Mouse (Mus musculus) midbrain, embryonic 15.5 days (tissue): ENCODE data around the gene Cdk14. TPM values are rescaled to one million over a fixed set of nuclear protein-coding genes. Genes with fewer than 3 reads are reported as not detected.

Source experiments
- ATAC-seq: fragments of 200-750 bp; cut with Nextera tagmentation; replicated peaks from 2 replicates; pipeline ENCODE4 v1.8.0; 2017; ENCODE audit warnings: moderate TSS enrichment
- H3K27ac ChIP-seq: fragments of 300-500 bp; sonication (generic); 2 replicates; pipeline ENCODE4 v1.5.1; 2015; ENCODE audit warnings: mild to moderate bottlenecking, inconsistent platforms
- H3K27me3 ChIP-seq: fragments of 300-500 bp; sonication (generic); replicated peaks from 2 replicates; pipeline ENCODE4 v1.6.1; 2015; ENCODE audit warnings: inconsistent platforms
- H3K36me3 ChIP-seq: fragments of 300-500 bp; sonication (generic); replicated peaks from 2 replicates; pipeline ENCODE4 v1.6.1; 2015; ENCODE audit warnings: inconsistent platforms
- H3K4me1 ChIP-seq: fragments of 300-500 bp; sonication (generic); 2 replicates; pipeline ENCODE4 v1.6.1; 2015; ENCODE audit warnings: inconsistent platforms
- H3K4me2 ChIP-seq: fragments of 300-500 bp; sonication (generic); 2 replicates; pipeline ENCODE4 v1.6.1; 2015; ENCODE audit warnings: inconsistent platforms, mild to moderate bottlenecking, moderate library complexity
- H3K4me3 ChIP-seq: fragments of 300-500 bp; sonication (generic); 2 replicates; pipeline ENCODE4 v1.5.1; 2015; ENCODE audit warnings: mild to moderate bottlenecking, inconsistent platforms
- H3K9ac ChIP-seq: fragments of 300-500 bp; sonication (generic); 2 replicates; pipeline ENCODE4 v1.6.1; 2015; ENCODE audit warnings: mild to moderate bottlenecking, inconsistent platforms
- H3K9me3 ChIP-seq: fragments of 300-500 bp; sonication (generic); 2 replicates; pipeline ENCODE4 v1.6.1; 2016; ENCODE audit warnings: inconsistent platforms
- WGBS: fragments of 180-500 bp; shearing (Covaris S2); methylation state at CpG from one replicate; pipeline ENCODE4 v1.1.7; 2015; ENCODE audit warnings: mixed read lengths; 5-methylcytosine and 5-hydroxymethylcytosine counted together
- polyA plus RNA-seq: library from polyadenylated mRNA; unstranded; fragments of >200 nt; fragmentation: Nextera tagmentation; extraction: Ambion mirVana; gene quantifications from 2 replicates; pipeline ENCODE4 v1.2.1, GENCODE M21; 2015

Cdk14 gene
- 40.9 and 41.2 TPM in 2 replicates for polyA plus RNA-seq

DNA sequence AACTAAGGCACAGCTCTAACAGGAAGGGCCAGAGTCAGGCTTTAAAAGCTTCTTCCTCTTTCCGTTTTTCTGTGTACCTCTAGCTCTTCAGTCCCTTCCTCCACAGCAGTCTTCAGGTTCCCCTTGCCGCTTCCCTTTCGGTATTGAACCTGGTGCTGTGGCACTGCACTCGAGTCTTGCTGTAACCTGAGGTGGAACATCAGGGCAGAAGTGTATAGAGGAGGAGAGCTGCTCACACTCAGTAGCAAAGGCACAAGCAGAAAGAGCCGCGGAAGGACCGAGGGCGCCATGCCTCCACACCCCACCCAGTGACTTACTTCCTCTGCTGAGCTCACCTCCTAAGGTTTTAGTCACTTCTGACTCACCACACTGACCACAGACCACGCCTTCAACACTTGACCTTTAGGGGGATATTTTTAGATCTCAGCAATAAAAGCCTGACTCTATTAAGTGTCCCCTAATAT is at the start of gene Cdk14:
Gene Cdk14, minus strand, starts transcription at position 321 of the 464 bp plus-strand sequence.
- no peak for ATAC-seq
- H3K9me3 ChIP-seq = no peaks in the 10 kb centered on the region
- 92% methylated on average over 9 of the region's 9 CpGs for WGBS

DNA sequence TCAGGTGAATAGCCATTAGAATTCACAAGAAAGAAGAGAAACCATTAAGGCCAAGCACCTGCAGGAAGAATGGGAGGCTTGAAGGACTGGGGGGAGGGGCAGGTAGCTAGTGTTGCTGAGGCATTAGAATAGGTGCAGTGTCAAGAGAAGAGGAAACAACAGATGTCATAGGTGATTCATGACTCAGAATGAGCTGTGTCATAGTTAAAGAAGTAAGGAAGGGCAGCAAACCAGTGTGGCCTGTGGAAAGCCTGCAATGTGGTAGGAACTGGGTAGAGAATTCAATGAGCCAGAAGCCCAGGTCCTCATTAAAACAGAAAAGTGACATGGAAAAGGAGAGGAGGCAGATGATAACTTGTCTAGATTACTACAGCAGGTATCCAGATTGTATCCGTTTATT is 45.1 kb upstream of the Cdk14 start:
- ATAC-seq = no peak
- H3K9ac ChIP-seq = no peak overlapping the region
- WGBS = 68% methylated on average over 1 of the region's 1 CpGs

More for the DNA sequence above, at the start of gene Cdk14:
- H3K4me2 ChIP-seq = no peak within 1 kb of the TSS
- no peaks in the 10 kb centered on the region for H3K27me3 ChIP-seq
- H3K9ac ChIP-seq = no peak within 1 kb of the TSS
- no peak within 1 kb of the TSS for H3K27ac ChIP-seq
- H3K36me3 ChIP-seq = no peaks in the 10 kb centered on the region
- H3K4me3 ChIP-seq = no peak within 1 kb of the TSS
- no peaks in the 10 kb centered on the region for H3K4me1 ChIP-seq

DNA sequence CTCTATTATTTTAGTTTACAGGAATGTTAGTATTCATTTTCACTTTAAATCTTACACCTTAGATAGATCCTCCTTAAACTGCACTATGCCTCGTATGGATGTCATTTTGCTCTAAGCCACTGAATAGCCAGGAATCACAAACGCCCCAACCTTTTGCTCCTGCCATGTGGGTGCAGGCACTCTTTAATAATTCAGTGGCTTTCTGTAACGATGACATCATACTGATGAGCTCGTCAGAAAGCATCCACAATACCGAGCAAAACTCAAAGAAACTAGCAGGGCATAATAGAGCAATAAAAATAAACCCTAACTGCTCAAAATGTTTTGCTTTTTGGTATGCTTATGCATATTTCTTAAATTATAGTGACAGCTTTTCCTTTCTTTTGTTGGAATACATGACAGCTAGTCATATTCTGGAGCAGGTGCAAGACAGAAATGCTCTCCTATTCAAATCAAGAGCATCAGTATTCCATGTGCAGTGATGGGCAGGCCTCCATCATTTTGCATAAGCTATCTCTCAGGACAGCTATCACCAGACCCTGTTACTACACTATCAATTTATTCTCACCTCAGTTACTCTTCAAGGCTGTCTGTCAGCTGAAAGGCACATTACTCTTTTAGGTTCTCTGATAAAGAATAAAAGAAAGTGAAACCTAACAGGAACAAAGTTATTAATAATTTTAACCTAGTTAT is 11.8 kb upstream of the Cdk14 start:
- Histone ChIP-seq H3K27me3 (no peaks in the 10 kb centered on the region), H3K9me3 (no peaks in the 10 kb centered on the region), H3K4me3 (no peak overlapping the region), H3K4me1 (peaks cover 12% of the 10 kb centered on the region; the same call in 1 of the 2 replicates), H3K27ac (peak overlapping the region; percentile 45; the same call in 1 of the 2 replicates), H3K9ac (no peak overlapping the region), H3K4me2 (peak overlapping the region; percentile 16; the same call in 1 of the 2 replicates), H3K36me3 (no peaks in the 10 kb centered on the region)
- peak; percentile 91 for ATAC-seq
- WGBS = 19% methylated on average over 5 of the region's 5 CpGs

More for the DNA sequence above, 45.1 kb upstream of the Cdk14 start:
- no peak overlapping the region for H3K4me2 ChIP-seq
- H3K36me3 ChIP-seq = no peaks in the 10 kb centered on the region
- H3K4me1 ChIP-seq = no peaks in the 10 kb centered on the region
- no peaks in the 10 kb centered on the region for H3K9me3 ChIP-seq
- no peak overlapping the region for H3K4me3 ChIP-seq
- no peak overlapping the region for H3K27ac ChIP-seq
- no peaks in the 10 kb centered on the region for H3K27me3 ChIP-seq

GRCm38 (mm10) chr5:5423723-5424171 is 3.6 kb upstream of the Cdk14 start:
- WGBS = 86% methylated on average over 6 of the region's 6 CpGs
- no peak overlapping the region for H3K27ac ChIP-seq
- H3K27me3 ChIP-seq = no peaks in the 10 kb centered on the region
- no peak overlapping the region for H3K4me2 ChIP-seq
- H3K4me3 ChIP-seq = no peak overlapping the region
- no peaks in the 10 kb centered on the region for H3K36me3 ChIP-seq
- no peak for ATAC-seq
- no peak overlapping the region for H3K9ac ChIP-seq
- no peaks in the 10 kb centered on the region for H3K9me3 ChIP-seq
- H3K4me1 ChIP-seq = no peaks in the 10 kb centered on the region

DNA sequence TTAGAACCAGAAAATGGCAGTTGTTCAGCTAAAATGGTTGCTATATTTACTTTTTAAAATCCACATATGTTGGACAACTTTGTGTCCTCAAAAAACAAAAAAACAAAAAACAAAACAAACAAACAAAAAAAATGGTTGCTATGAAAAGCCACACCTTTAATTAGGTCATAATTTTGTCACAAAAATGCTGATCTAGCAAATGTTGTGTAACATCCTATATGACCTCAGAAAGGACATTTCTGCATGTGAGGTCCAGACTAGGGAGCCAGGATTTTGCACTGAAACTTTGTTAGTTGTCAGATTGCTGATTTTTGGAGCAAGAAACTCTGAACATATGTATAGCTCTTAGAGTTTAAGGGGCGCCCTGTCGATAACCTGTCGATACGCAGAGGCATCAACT is 3.0 kb upstream of the Cdk14 start:
- Histone ChIP-seq H3K9me3 (no peaks in the 10 kb centered on the region), H3K9ac (no peak overlapping the region), H3K4me3 (no peak overlapping the region), H3K27ac (no peak overlapping the region), H3K27me3 (no peaks in the 10 kb centered on the region), H3K4me1 (no peaks in the 10 kb centered on the region), H3K36me3 (no peaks in the 10 kb centered on the region), H3K4me2 (no peak overlapping the region)
- 94% methylated on average over 4 of the region's 4 CpGs for WGBS
- ATAC-seq = no peak

DNA sequence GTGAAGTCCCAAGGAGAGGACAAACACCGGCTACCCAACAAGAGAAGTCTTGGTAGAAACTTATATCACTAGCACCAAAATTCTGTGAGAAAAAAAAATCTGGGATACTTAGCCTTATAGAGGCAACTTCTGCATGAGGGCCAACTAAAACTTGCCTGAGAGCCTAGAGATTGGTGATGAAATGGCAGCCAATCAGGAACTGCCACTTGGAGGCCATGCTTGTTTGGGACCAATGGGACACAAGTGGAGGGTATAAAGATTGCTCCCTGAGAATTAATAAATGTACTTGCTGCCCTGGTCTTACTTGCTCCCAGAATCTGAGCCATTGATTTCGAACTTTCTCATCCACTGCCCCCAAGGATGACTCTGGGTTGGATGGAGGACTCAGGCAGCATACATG is 1.3 kb upstream of the Cdk14 start:
- Histone ChIP-seq H3K4me3 (no peak overlapping the region), H3K4me2 (no peak overlapping the region), H3K36me3 (no peaks in the 10 kb centered on the region), H3K27ac (no peak overlapping the region), H3K9me3 (no peaks in the 10 kb centered on the region), H3K9ac (no peak overlapping the region), H3K27me3 (no peaks in the 10 kb centered on the region), H3K4me1 (no peaks in the 10 kb centered on the region)
- no peak for ATAC-seq
- 94% methylated on average over 2 of the region's 2 CpGs for WGBS

- ATAC-seq = no peak
- H3K36me3 ChIP-seq = no peaks in the 10 kb centered on the region
- no peak overlapping the region for H3K9ac ChIP-seq
- no peak overlapping the region for H3K4me2 ChIP-seq
- WGBS = 81% methylated on average over 1 of the region's 1 CpGs
- H3K27ac ChIP-seq = no peak overlapping the region
- H3K27me3 ChIP-seq = no peaks in the 10 kb centered on the region
- no peaks in the 10 kb centered on the region for H3K9me3 ChIP-seq
- no peak overlapping the region for H3K4me3 ChIP-seq
- no peaks in the 10 kb centered on the region for H3K4me1 ChIP-seq
Observed at GRCm38 (mm10) chr5:5419253-5419652, 859 bp downstream of the Cdk14 start.

DNA sequence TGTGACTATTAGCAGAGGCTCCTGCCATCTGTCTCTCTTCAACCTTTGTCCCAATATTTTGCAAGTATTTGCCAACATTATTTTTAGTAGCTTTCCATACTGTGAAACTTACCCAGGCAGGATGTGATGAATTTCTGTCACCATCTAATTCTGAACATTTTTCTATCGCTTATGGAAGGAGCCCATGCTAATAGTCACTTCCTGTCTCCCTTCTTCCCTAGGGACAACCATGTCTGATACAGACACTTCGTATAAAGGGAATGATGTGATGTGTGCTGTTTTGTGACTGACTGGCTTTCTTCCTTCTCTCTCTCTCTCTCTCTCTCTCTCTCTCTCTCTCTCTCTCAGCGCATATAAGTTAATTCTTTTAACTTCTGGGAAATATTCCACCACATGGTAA is 5.3 kb downstream of the Cdk14 start:
- Histone ChIP-seq H3K36me3 (no peaks in the 10 kb centered on the region), H3K4me1 (no peaks in the 10 kb centered on the region), H3K27me3 (no peaks in the 10 kb centered on the region), H3K9me3 (no peaks in the 10 kb centered on the region), H3K4me3 (no peak overlapping the region), H3K27ac (no peak overlapping the region), H3K9ac (no peak overlapping the region), H3K4me2 (no peak overlapping the region)
- WGBS = 91% methylated on average over 3 of the region's 3 CpGs
- no peak for ATAC-seq

DNA sequence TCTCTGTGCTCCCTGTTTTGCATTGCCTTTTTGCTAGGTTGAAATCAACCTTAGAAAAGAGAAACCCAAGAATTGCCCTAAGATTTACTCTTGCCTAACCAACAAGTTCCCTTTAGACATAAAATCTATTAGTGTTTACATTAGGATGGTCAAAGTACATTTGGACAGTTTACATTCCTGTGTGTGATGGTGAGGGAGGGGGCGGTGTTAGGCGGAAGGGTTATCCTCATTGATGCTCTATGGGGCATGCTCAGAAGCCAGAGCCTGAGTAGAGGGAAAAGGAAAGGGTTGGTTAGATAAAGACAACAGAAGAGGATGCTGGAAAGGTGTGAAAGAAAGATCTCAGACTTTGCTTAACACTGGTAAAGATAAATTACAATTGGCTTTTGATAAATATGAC is 8.2 kb downstream of the Cdk14 start:
- Histone ChIP-seq H3K27me3 (no peaks in the 10 kb centered on the region), H3K36me3 (no peaks in the 10 kb centered on the region), H3K4me2 (no peak overlapping the region), H3K9ac (no peak overlapping the region), H3K4me3 (no peak overlapping the region), H3K4me1 (no peaks in the 10 kb centered on the region), H3K9me3 (no peaks in the 10 kb centered on the region), H3K27ac (no peak overlapping the region)
- WGBS = 96% methylated on average over 2 of the region's 2 CpGs
- ATAC-seq = no peak

DNA sequence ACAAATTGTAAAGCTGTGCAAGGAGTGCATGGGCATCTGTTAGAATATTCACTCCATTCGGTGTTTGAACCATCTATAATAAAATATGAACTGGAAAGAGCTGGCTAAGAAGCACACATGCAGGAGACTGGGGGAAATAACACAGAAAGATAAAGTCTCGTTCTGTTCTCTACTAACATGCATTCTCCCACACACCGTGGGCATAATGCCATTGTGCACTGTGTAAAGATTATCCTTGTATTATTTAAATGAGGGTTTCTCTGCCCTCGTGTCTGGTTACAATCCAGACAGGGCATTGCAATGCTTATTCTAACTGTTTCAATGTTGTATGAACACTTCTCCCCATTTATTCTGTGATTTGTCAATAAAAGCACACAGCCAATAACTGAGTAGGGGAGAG is 18.1 kb downstream of the Cdk14 start:
- no peak for ATAC-seq
- WGBS = 35% methylated on average over 4 of the region's 4 CpGs
- H3K9ac ChIP-seq = no peak overlapping the region

DNA sequence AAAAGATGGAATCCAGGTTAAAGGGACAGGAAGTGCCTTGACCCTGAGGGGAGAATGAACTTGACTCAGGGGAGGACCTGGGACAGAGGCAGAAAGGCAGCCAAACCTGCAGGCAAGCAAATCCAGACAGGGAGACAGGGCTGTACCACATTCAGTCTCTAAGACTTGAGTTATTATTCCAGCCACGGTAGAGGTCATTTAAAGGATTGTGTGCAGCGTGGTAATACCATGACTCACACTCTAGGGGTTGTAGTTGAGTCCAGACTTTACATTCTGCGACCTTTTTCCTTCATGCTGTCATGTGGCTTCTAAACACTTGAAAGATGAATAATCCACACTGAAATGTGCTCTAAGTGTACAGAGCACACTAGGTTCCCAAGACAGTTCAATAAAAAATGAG is 27.3 kb downstream of the Cdk14 start:
- Histone ChIP-seq H3K36me3 (no peaks in the 10 kb centered on the region), H3K4me1 (no peaks in the 10 kb centered on the region), H3K9ac (no peak overlapping the region), H3K27ac (no peak overlapping the region), H3K9me3 (no peaks in the 10 kb centered on the region), H3K27me3 (no peaks in the 10 kb centered on the region), H3K4me3 (no peak overlapping the region), H3K4me2 (no peak overlapping the region)
- 50% methylated on average over 3 of the region's 3 CpGs for WGBS
- no peak for ATAC-seq

More for the DNA sequence above, 18.1 kb downstream of the Cdk14 start:
- Histone ChIP-seq H3K4me1 (no peaks in the 10 kb centered on the region), H3K9me3 (no peaks in the 10 kb centered on the region), H3K27me3 (no peaks in the 10 kb centered on the region), H3K36me3 (no peaks in the 10 kb centered on the region), H3K4me3 (no peak overlapping the region), H3K4me2 (no peak overlapping the region), H3K27ac (no peak overlapping the region)

- H3K27ac ChIP-seq = peak overlapping the region; percentile 92
- 0 out of 2 replicates have a peak, but pooled peaks have one; percentile 0 for ATAC-seq
Observed at GRCm38 (mm10) chr5:5380731-5381718, 39.1 kb downstream of the Cdk14 start.

More at GRCm38 (mm10) chr5:5380731-5381718, 39.1 kb downstream of the Cdk14 start:
- Histone ChIP-seq H3K27me3 (no peaks in the 10 kb centered on the region), H3K9ac (peak overlapping the region; percentile 86), H3K9me3 (no peaks in the 10 kb centered on the region), H3K4me2 (peak overlapping the region; percentile 69), H3K4me3 (peak overlapping the region; percentile 67), H3K4me1 (peaks cover 28% of the 10 kb centered on the region), H3K36me3 (no peaks in the 10 kb centered on the region)
- WGBS = 4% methylated on average over 23 of the region's 23 CpGs
